Mouse (Mus musculus) frontal cortex, adult 2 months (tissue): ENCODE data around the gene Nudt10. TPM values are rescaled to one million over a fixed set of nuclear protein-coding genes. Genes with fewer than 3 reads are reported as not detected.
"Not testable (repeated sequence)": the region's sequence is repeated elsewhere in the genome, so short reads cannot be mapped to it uniquely, and the experiment has no call there.

Source experiments
- DNase-seq, 2 experiments: peaks; one replicate each; pipeline ENCODE4 v3.0.0; 2022; ENCODE audit warnings: low spot score in 1 of 2; ENCODE audit errors: extremely low spot score in 1 of 2
- polyA plus RNA-seq: library from polyadenylated mRNA; depleted of rRNA; stranded (reverse); fragments of >200 nt; gene quantifications from 2 replicates; pipeline ENCODE4 v1.2.3, GENCODE M21; 2012; rRNA removed

The Nudt10 gene
- polyA plus RNA-seq = 22.7 and 25.6 TPM in 2 replicates

DNA sequence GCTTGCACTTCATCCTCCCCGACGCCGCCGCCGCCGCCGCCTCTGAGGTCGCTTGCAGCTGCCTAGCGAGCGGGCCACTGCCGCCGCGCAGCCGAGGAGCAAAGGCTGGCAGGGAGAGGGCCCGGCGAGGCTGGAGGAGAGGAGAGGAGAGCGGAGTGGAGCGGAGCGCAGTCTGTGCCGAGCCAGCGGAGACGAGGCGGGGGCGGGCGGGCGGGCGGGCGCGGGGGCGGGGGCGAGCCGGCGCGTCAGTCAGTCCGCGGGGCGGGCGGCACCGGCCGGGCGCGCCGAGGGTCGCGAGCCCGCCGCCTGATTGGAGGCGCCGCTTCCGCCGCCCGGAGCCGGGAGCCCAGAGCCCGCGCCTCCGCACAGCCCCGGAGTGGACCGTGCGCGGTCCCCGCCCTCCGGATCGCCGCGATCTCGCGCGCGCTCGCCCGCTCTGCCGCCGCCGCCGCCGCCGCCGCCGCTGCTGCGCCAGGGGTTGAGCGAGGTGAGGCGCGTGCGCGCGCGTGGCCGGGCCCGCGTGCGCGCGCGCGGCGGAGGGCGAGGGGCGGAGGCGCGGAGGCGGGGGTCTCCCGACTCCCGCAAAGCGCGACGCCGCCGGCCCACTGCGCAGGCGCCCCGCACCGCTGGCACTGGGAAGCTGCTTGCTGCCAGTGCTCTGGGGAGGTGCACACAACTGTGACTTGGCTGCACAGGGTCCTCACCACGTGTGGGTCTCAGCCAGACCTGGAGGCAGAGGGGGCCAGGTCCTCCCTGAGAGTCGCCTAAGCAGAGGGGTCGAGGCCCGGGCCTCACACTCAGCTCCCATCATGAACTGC is at the start of gene Nudt10:
Gene Nudt10, minus strand, starts transcription at position 193 of the 818 bp plus-strand sequence.
- DNase-seq = not testable (repeated sequence)

DNA sequence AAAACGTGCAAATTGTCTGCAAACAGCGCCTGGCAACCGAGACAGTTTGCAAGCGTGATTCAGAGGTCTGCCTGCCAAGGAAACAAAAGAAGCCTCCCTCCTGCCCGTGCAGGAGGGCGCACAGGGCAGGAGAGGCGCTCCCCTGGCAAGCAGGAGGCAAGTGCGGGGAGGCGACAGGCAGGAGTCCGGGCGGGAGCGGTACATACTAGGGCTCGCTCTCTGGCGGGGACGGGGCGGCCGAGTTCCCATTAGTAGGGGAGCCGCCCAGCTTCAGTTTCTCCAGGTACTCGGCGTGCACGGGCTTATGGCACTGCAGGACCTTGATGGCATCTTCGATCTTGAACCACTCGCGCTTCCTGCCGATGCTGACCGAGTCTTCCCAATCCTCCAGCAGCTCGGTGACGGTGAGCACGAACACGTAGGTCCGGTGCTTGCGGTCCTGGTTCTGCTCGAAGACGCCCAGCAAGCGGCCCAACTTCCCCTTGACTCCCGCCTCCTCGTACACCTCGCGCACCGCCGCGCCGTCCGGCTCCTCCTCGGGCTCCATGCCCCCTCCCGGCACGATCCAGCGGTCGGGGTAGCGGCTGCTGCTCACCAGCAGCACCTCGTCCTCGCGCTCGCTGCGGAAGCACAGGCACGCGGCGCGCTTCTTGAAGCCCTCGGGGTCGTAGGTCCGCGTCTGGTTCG is 536 bp downstream of the Nudt10 start:
- not testable (repeated sequence) for DNase-seq

DNA sequence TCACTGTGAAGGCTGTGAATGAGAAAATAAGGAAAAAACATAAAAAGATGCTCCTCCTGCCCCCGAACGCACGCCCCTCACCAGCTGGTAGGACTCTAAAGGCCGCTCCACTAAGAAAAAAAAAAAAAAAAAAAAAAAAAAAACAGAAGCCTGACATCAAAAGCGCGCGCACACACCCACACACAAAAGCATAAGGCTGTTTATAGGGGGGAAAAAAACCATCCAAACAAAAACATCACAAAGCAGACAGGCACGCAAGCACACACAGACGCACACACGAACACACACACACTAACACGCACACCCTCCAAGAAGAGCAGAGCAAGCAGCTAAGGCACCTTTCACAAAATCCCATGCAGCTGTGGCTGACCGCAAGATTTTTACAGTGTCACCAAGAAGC is 1.1 kb downstream of the Nudt10 start:
- no peak for DNase-seq

Other genes starting within 250 kb of the Nudt10 start
- 24.9 and 25.9 TPM in 2 replicates for gene Nudt11, start 125.6 kb downstream of the Nudt10 start, polyA plus RNA-seq
- 0.64 and 0.99 TPM in 2 replicates for gene AU022751, start 89.6 kb downstream of the Nudt10 start, polyA plus RNA-seq
- gene Bmp15, start 147.7 kb upstream of the Nudt10 start, polyA plus RNA-seq = 0.28 and 0.32 TPM in 2 replicates
- gene Shroom4, start 226.8 kb upstream of the Nudt10 start, polyA plus RNA-seq = 3.2 and 3.6 TPM in 2 replicates